Mouse (Mus musculus) ZHBTc4 (cell line): ENCODE measurements around the gene Olfr292.

Experiments used
- DNase-seq: peaks from one replicate; pipeline ENCODE4 v3.0.0-alpha.2; 2011; ENCODE audit warnings: low read depth, low spot score

Gene Olfr292

GRCm38 (mm10) chr7:86688030-86688429, at the start of gene Olfr292:
Gene Olfr292 (plus strand): TSS chr7:86688330.
- DNase-seq: no peak

GRCm38 (mm10) chr7:86648761-86649160, 39.4 kb upstream of the Olfr292 start, which contains the start of gene Olfr293:
Gene Olfr293 (plus strand): TSS chr7:86649061.
- DNase-seq: no peak

GRCm38 (mm10) chr7:86725013-86725412, 36.9 kb downstream of the Olfr292 start:
- no peak for DNase-seq
